Mouse (Mus musculus): ENCODE results near the gene Mrvi1. TPM values are rescaled to one million over a fixed set of nuclear protein-coding genes. Genes with fewer than 3 reads are reported as not detected.
"Not testable (repeated sequence)": the region's sequence is repeated elsewhere in the genome, so short reads cannot be mapped to it uniquely, and the experiment has no call there.

Gene Mrvi1
- polyA plus RNA-seq, 1 experiment, result 0.19 TPM

DNA sequence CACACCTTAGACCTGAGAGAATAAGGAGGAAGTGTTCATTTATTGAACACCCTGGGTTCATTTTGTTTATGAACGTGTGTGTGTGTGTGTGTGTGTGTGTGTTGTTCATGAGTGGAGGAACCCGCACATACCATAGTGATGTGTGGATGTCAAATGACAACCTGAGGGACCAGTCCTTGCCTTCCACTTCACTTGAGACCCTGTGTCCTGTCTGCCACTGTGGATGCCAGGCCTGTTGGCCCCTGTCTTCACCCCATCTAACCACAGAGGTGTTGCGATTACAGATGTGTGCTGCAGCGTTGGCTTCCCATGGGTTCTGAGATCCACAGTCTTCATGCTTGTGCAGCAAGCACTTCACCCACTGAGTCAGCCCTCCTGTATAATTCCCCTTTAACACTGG lies 68.5 kb downstream of the Mrvi1 start:
- Histone ChIP-seq H3K4me3 (ENCODE audit: low read depth, low read length) (no peak overlapping the region), H3K27me3 (ENCODE audit: control insufficient read depth, insufficient read depth, low read length, poor library complexity, severe bottlenecking) (no peaks in the 10 kb centered on the region), H3K4me1 (ENCODE audit: control insufficient read depth, insufficient read depth, low read length) (peaks cover 2% of the 10 kb centered on the region), H3K36me3 (ENCODE audit: control insufficient read depth, insufficient read depth, low read length, poor library complexity, severe bottlenecking) (no peaks in the 10 kb centered on the region), H3K27ac (ENCODE audit: insufficient read depth, low read length) (no peak overlapping the region), H3K9ac (ENCODE audit: low read depth, poor library complexity, severe bottlenecking) (no peak overlapping the region), H3K9me3 (replicated peaks; ENCODE audit: control insufficient read depth, insufficient read depth, low read length, poor library complexity, severe bottlenecking) (no peaks in the 10 kb centered on the region)
- TF ChIP-seq CTCF (IDR thresholded peaks at IDR 0.05; ENCODE audit: low read depth, low read length), result no peak
- TF ChIP-seq POLR2A (IDR thresholded peaks at IDR 0.05; ENCODE audit: insufficient read depth, low read length), result no peak
- TF ChIP-seq EP300 (IDR thresholded peaks at IDR 0.05; ENCODE audit: insufficient read depth, low read depth, low read length), result no peak

GRCm38 (mm10) chr7:110908209-110909144 lies 73.8 kb downstream of the Mrvi1 start:
- Histone ChIP-seq H3K9ac (ENCODE audit: low read depth, poor library complexity, severe bottlenecking) (no peak overlapping the region), H3K27ac (ENCODE audit: insufficient read depth, low read length) (no peak overlapping the region), H3K4me1 (ENCODE audit: control insufficient read depth, insufficient read depth, low read length) (no peaks in the 10 kb centered on the region), H3K27me3 (ENCODE audit: control insufficient read depth, insufficient read depth, low read length, poor library complexity, severe bottlenecking) (no peaks in the 10 kb centered on the region), H3K9me3 (replicated peaks; ENCODE audit: control insufficient read depth, insufficient read depth, low read length, poor library complexity, severe bottlenecking) (no peaks in the 10 kb centered on the region), H3K4me3 (ENCODE audit: low read depth, low read length) (no peak overlapping the region), H3K36me3 (ENCODE audit: control insufficient read depth, insufficient read depth, low read length, poor library complexity, severe bottlenecking) (no peaks in the 10 kb centered on the region)
- no peak for TF ChIP-seq EP300 (IDR thresholded peaks at IDR 0.05; ENCODE audit: insufficient read depth, low read depth, low read length)
- no peak for TF ChIP-seq POLR2A (IDR thresholded peaks at IDR 0.05; ENCODE audit: insufficient read depth, low read length)
- TF ChIP-seq CTCF (IDR thresholded peaks at IDR 0.05; ENCODE audit: low read depth, low read length), result no peak

GRCm38 (mm10) chr7:110906566-110906965 lies 75.7 kb downstream of the Mrvi1 start:
- H3K9ac ChIP-seq (ENCODE audit: low read depth, poor library complexity, severe bottlenecking), result no peak overlapping the region
- no peaks in the 10 kb centered on the region for H3K36me3 ChIP-seq (ENCODE audit: control insufficient read depth, insufficient read depth, low read length, poor library complexity, severe bottlenecking)
- H3K27me3 ChIP-seq (ENCODE audit: control insufficient read depth, insufficient read depth, low read length, poor library complexity, severe bottlenecking), result no peaks in the 10 kb centered on the region
- H3K4me1 ChIP-seq (ENCODE audit: control insufficient read depth, insufficient read depth, low read length), result no peaks in the 10 kb centered on the region
- H3K27ac ChIP-seq (ENCODE audit: insufficient read depth, low read length), result no peak overlapping the region
- H3K4me3 ChIP-seq (ENCODE audit: low read depth, low read length), result no peak overlapping the region
- no peak for TF ChIP-seq EP300 (IDR thresholded peaks at IDR 0.05; ENCODE audit: insufficient read depth, low read depth, low read length)
- no peak for TF ChIP-seq CTCF (IDR thresholded peaks at IDR 0.05; ENCODE audit: low read depth, low read length)
- no peak for TF ChIP-seq POLR2A (IDR thresholded peaks at IDR 0.05; ENCODE audit: insufficient read depth, low read length)
- no peaks in the 10 kb centered on the region for H3K9me3 ChIP-seq (replicated peaks; ENCODE audit: control insufficient read depth, insufficient read depth, low read length, poor library complexity, severe bottlenecking)

GRCm38 (mm10) chr7:110903226-110903625 lies 79.0 kb downstream of the Mrvi1 start:
- H3K27me3 ChIP-seq (ENCODE audit: control insufficient read depth, insufficient read depth, low read length, poor library complexity, severe bottlenecking), result no peaks in the 10 kb centered on the region
- no peaks in the 10 kb centered on the region for H3K36me3 ChIP-seq (ENCODE audit: control insufficient read depth, insufficient read depth, low read length, poor library complexity, severe bottlenecking)
- H3K27ac ChIP-seq (ENCODE audit: insufficient read depth, low read length), result no peak overlapping the region
- no peaks in the 10 kb centered on the region for H3K4me1 ChIP-seq (ENCODE audit: control insufficient read depth, insufficient read depth, low read length)
- no peaks in the 10 kb centered on the region for H3K9me3 ChIP-seq (replicated peaks; ENCODE audit: control insufficient read depth, insufficient read depth, low read length, poor library complexity, severe bottlenecking)
- TF ChIP-seq POLR2A (IDR thresholded peaks at IDR 0.05; ENCODE audit: insufficient read depth, low read length) (no peak), CTCF (IDR thresholded peaks at IDR 0.05; ENCODE audit: low read depth, low read length) (no peak), EP300 (IDR thresholded peaks at IDR 0.05; ENCODE audit: insufficient read depth, low read depth, low read length) (no peak)
- no peak overlapping the region for H3K9ac ChIP-seq (ENCODE audit: low read depth, poor library complexity, severe bottlenecking)
- no peak overlapping the region for H3K4me3 ChIP-seq (ENCODE audit: low read depth, low read length)

DNA sequence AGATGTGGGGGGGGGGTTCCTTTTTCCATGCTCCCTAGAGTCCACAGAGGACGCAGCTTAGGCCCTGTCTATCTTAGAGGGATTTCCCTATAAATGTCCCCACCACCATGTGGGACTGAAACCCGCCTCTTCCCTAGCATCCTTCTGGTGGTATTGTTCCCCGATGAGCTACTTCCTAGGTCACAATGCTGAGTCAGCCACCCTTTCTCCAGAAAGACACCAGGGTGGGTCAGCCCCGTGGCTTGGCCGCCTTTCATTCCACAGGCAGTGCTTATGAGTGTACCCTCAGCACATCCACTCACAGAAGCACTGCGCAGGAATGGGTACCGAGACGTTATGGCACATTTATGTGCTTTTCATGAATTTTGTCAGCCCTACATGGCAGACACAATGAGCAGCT lies 85.1 kb downstream of the Mrvi1 start:
- TF ChIP-seq POLR2A (IDR thresholded peaks at IDR 0.05; ENCODE audit: insufficient read depth, low read length), result no peak
- no peak for TF ChIP-seq EP300 (IDR thresholded peaks at IDR 0.05; ENCODE audit: insufficient read depth, low read depth, low read length)
- TF ChIP-seq CTCF (IDR thresholded peaks at IDR 0.05; ENCODE audit: low read depth, low read length), result no peak
- Histone ChIP-seq H3K9me3 (replicated peaks; ENCODE audit: control insufficient read depth, insufficient read depth, low read length, poor library complexity, severe bottlenecking) (no peaks in the 10 kb centered on the region), H3K9ac (ENCODE audit: low read depth, poor library complexity, severe bottlenecking) (no peak overlapping the region), H3K27ac (ENCODE audit: insufficient read depth, low read length) (no peak overlapping the region), H3K4me3 (ENCODE audit: low read depth, low read length) (no peak overlapping the region), H3K27me3 (ENCODE audit: control insufficient read depth, insufficient read depth, low read length, poor library complexity, severe bottlenecking) (no peaks in the 10 kb centered on the region), H3K36me3 (ENCODE audit: control insufficient read depth, insufficient read depth, low read length, poor library complexity, severe bottlenecking) (no peaks in the 10 kb centered on the region), H3K4me1 (ENCODE audit: control insufficient read depth, insufficient read depth, low read length) (no peaks in the 10 kb centered on the region)

DNA sequence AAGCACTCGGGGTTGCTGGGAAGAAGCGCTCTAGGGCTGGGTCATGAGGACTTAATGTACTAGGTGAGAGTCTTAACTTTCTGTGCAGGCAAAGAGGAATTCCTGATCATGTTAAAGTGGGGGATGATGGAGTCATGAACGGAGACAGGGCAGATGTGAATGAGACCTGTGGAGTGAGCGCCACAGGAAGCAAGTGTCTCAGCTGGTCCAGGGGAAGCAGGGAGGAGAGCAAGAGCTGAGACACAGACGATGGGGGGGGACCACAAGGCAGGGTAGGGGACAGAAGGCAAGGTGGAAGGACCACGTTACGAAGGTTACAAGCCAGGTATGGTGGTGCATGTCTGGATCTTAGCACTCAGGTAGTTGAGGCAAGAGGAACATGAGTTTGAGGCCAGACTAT lies 85.8 kb downstream of the Mrvi1 start:
- no peaks in the 10 kb centered on the region for H3K4me1 ChIP-seq (ENCODE audit: control insufficient read depth, insufficient read depth, low read length)
- no peak overlapping the region for H3K9ac ChIP-seq (ENCODE audit: low read depth, poor library complexity, severe bottlenecking)
- TF ChIP-seq EP300 (IDR thresholded peaks at IDR 0.05; ENCODE audit: insufficient read depth, low read depth, low read length) (no peak), CTCF (IDR thresholded peaks at IDR 0.05; ENCODE audit: low read depth, low read length) (no peak), POLR2A (IDR thresholded peaks at IDR 0.05; ENCODE audit: insufficient read depth, low read length) (no peak)
- H3K27ac ChIP-seq (ENCODE audit: insufficient read depth, low read length), result no peak overlapping the region
- no peak overlapping the region for H3K4me3 ChIP-seq (ENCODE audit: low read depth, low read length)
- H3K9me3 ChIP-seq (replicated peaks; ENCODE audit: control insufficient read depth, insufficient read depth, low read length, poor library complexity, severe bottlenecking), result no peaks in the 10 kb centered on the region
- no peaks in the 10 kb centered on the region for H3K27me3 ChIP-seq (ENCODE audit: control insufficient read depth, insufficient read depth, low read length, poor library complexity, severe bottlenecking)
- no peaks in the 10 kb centered on the region for H3K36me3 ChIP-seq (ENCODE audit: control insufficient read depth, insufficient read depth, low read length, poor library complexity, severe bottlenecking)

- H3K4me3 ChIP-seq (ENCODE audit: low read depth, low read length); H3K27me3 ChIP-seq (ENCODE audit: control insufficient read depth, insufficient read depth, low read length, poor library complexity, severe bottlenecking); H3K4me1 ChIP-seq (ENCODE audit: control insufficient read depth, insufficient read depth, low read length); H3K36me3 ChIP-seq (ENCODE audit: control insufficient read depth, insufficient read depth, low read length, poor library complexity, severe bottlenecking); H3K27ac ChIP-seq (ENCODE audit: insufficient read depth, low read length); H3K9me3 ChIP-seq (replicated peaks; ENCODE audit: control insufficient read depth, insufficient read depth, low read length, poor library complexity, severe bottlenecking); H3K9ac ChIP-seq (ENCODE audit: low read depth, poor library complexity, severe bottlenecking): not testable (repeated sequence)
Measured at GRCm38 (mm10) chr7:110895772-110896171, 86.5 kb downstream of the Mrvi1 start.

Data from ES-Bruce4 (cell line).